Mouse (Mus musculus): ENCODE data around the gene Ccl28. TPM values are rescaled to one million over a fixed set of nuclear protein-coding genes. Genes with fewer than 3 reads are reported as not detected.
"Not testable (repeated sequence)": the region's sequence is repeated elsewhere in the genome, so short reads cannot be mapped to it uniquely, and the experiment has no call there.

The Ccl28 gene
- 0.12 TPM in 1 of 2 replicates, not detected in the other for polyA plus RNA-seq (2016; fragmentation: Nextera tagmentation; extraction: Ambion mirVana)

- H3K27ac ChIP-seq (ENCODE audit: poor library complexity, severe bottlenecking): no peak within 1 kb of the TSS
- no peaks in the 10 kb centered on the region for H3K36me3 ChIP-seq
- no peak within 1 kb of the TSS for H3K4me2 ChIP-seq
- no peak within 1 kb of the TSS for H3K9ac ChIP-seq
- H3K4me3 ChIP-seq: no peak within 1 kb of the TSS
- no peak for ATAC-seq (ENCODE audit: insufficient number of reproducible peaks, low FRiP score)
- no peaks in the 10 kb centered on the region for H3K27me3 ChIP-seq (replicated peaks)
- 72% methylated on average over 6 of the region's 6 CpGs for WGBS
- peaks cover 4% of the 10 kb centered on the region; the same call in 1 of the 2 replicates for H3K9me3 ChIP-seq (replicated peaks)
- H3K4me1 ChIP-seq (replicated peaks): no peaks in the 10 kb centered on the region
These were observed at the start of gene Ccl28 for GRCm38 (mm10) chr13:119623634-119624033. TSS of gene Ccl28 (plus strand) at chr13:119623819.

GRCm38 (mm10) chr13:119596321-119597211 is 27.1 kb upstream of the Ccl28 start:
- H3K4me1 ChIP-seq (replicated peaks); H3K9ac ChIP-seq; H3K4me2 ChIP-seq; H3K27me3 ChIP-seq (replicated peaks); H3K36me3 ChIP-seq; H3K4me3 ChIP-seq; H3K27ac ChIP-seq (ENCODE audit: poor library complexity, severe bottlenecking): not testable (repeated sequence)
- 64% methylated on average over 16 of the region's 16 CpGs for WGBS
- ATAC-seq (ENCODE audit: insufficient number of reproducible peaks, low FRiP score): peak; percentile 92
- peaks cover 16% of the 10 kb centered on the region for H3K9me3 ChIP-seq (replicated peaks)

DNA sequence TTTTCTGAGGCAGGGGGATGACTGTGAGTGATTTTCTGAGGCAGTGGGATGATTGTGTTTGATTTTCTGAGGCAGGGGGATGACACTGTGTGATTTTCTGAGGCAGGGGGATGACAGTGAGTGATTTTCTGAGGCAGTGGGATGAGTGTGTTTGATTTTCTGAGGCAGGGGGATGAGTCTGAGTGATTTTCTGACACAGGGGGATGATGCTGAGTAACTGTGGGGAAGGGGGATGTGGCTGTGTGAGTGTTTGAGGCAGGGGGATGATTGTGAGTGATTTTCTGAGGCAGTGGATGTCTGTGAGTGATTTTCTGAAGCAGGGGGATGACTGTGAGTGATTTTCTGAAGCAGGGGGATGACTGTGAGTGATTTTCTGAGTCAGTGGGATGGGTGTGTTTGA is 25.2 kb upstream of the Ccl28 start:
- not testable (repeated sequence) for H3K27ac ChIP-seq (ENCODE audit: poor library complexity, severe bottlenecking); H3K36me3 ChIP-seq; H3K27me3 ChIP-seq (replicated peaks); H3K4me1 ChIP-seq (replicated peaks); H3K9ac ChIP-seq; H3K4me2 ChIP-seq; H3K4me3 ChIP-seq; ATAC-seq (ENCODE audit: insufficient number of reproducible peaks, low FRiP score)
- peaks cover 19% of the 10 kb centered on the region for H3K9me3 ChIP-seq (replicated peaks)

DNA sequence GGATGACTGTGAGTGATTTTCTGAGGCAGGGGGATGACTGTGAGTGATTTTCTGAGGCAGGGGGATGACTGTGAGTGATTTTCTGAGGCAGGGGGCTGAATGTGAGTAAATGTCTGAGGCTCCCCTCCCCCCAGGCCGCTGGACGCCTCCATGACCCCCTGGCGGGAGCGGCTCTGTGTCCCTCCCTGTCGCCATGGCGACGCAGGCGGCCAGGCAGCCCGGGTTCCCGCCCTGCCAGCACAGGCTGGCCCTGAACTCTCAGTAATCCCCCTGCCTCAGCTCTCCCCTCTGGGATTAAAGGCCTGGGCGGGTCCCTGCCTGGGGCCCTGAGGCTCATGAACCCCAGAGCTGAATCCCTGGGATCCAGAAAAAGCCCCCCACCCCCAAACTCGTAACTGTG is 24.6 kb upstream of the Ccl28 start:
- not testable (repeated sequence) for H3K4me3 ChIP-seq; H3K36me3 ChIP-seq; H3K27me3 ChIP-seq (replicated peaks); ATAC-seq (ENCODE audit: insufficient number of reproducible peaks, low FRiP score); H3K9ac ChIP-seq; H3K4me2 ChIP-seq; H3K4me1 ChIP-seq (replicated peaks); H3K27ac ChIP-seq (ENCODE audit: poor library complexity, severe bottlenecking)
- peaks cover 25% of the 10 kb centered on the region for H3K9me3 ChIP-seq (replicated peaks)
- WGBS: 74% methylated on average over 12 of the region's 12 CpGs

- H3K9ac ChIP-seq; H3K27me3 ChIP-seq (replicated peaks); H3K4me3 ChIP-seq; ATAC-seq (ENCODE audit: insufficient number of reproducible peaks, low FRiP score); H3K27ac ChIP-seq (ENCODE audit: poor library complexity, severe bottlenecking); H3K4me2 ChIP-seq; H3K36me3 ChIP-seq; H3K4me1 ChIP-seq (replicated peaks): not testable (repeated sequence)
- 57% methylated on average over 2 of the region's 2 CpGs for WGBS
- peaks cover 28% of the 10 kb centered on the region for H3K9me3 ChIP-seq (replicated peaks)
These were observed 24.1 kb upstream of the Ccl28 start for GRCm38 (mm10) chr13:119599498-119599897.

DNA sequence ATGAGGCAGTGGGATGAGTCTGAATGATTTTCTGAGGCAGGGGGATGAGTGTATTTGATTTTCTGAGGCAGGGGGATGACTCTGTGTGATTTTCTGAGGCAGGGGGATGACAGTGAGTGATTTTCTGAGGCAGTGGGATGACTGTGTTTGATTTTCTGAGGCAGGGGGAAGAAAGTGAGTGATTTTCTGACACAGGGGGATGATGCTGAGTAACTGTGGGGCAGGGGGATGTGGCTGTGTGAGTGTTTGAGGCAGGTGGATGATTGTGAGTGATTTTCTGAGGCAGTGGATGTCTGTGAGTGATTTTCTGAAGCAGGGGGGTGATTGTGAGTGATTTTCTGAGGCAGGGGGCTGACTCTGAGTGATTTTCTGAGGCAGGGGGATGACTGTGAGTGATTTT is 23.5 kb upstream of the Ccl28 start:
- not testable (repeated sequence) for H3K36me3 ChIP-seq; H3K9ac ChIP-seq; H3K4me3 ChIP-seq; H3K4me1 ChIP-seq (replicated peaks); ATAC-seq (ENCODE audit: insufficient number of reproducible peaks, low FRiP score); H3K27ac ChIP-seq (ENCODE audit: poor library complexity, severe bottlenecking); H3K27me3 ChIP-seq (replicated peaks); H3K4me2 ChIP-seq
- H3K9me3 ChIP-seq (replicated peaks): peaks cover 31% of the 10 kb centered on the region

GRCm38 (mm10) chr13:119602688-119603331 is 20.8 kb upstream of the Ccl28 start:
- WGBS: 50% methylated on average over 13 of the region's 13 CpGs
- not testable (repeated sequence) for ATAC-seq (ENCODE audit: insufficient number of reproducible peaks, low FRiP score)

GRCm38 (mm10) chr13:119603890-119604289 is 19.7 kb upstream of the Ccl28 start:
- H3K4me1 ChIP-seq (replicated peaks); H3K9ac ChIP-seq; H3K4me3 ChIP-seq; H3K27me3 ChIP-seq (replicated peaks); H3K36me3 ChIP-seq; H3K4me2 ChIP-seq; H3K27ac ChIP-seq (ENCODE audit: poor library complexity, severe bottlenecking): not testable (repeated sequence)
- ATAC-seq (ENCODE audit: insufficient number of reproducible peaks, low FRiP score): peak; percentile 19
- WGBS: 89% methylated on average over 8 of the region's 8 CpGs
- H3K9me3 ChIP-seq (replicated peaks): peaks cover 18% of the 10 kb centered on the region

More at GRCm38 (mm10) chr13:119602688-119603331, 20.8 kb upstream of the Ccl28 start:
- not testable (repeated sequence) for H3K9ac ChIP-seq; H3K27me3 ChIP-seq (replicated peaks); H3K4me1 ChIP-seq (replicated peaks); H3K27ac ChIP-seq (ENCODE audit: poor library complexity, severe bottlenecking); H3K4me3 ChIP-seq; H3K36me3 ChIP-seq; H3K4me2 ChIP-seq
- peaks cover 18% of the 10 kb centered on the region for H3K9me3 ChIP-seq (replicated peaks)

DNA sequence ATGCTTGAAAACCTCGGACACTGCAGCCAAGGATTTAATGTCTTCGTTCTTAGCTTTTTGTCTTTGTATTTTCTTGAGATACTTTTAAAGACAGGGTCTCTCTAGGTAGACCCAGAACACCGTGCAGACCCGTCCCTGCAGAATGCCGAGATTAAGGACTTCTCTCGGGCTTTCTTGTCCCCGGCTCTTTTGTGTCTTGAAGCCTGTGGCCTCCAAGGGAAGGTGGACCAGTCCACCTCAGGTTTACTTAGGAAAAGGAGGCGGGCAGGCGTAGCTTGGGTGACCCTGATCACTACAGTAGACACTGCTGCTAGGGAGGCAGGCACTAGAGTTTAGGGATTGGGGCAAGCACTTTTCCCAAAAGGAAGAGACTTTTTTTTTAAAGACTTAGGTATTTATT is 19.3 kb upstream of the Ccl28 start:
- ATAC-seq (ENCODE audit: insufficient number of reproducible peaks, low FRiP score): peak; percentile 5; the same call in 1 of the 2 replicates
- H3K36me3 ChIP-seq; H3K4me2 ChIP-seq; H3K9ac ChIP-seq; H3K4me1 ChIP-seq (replicated peaks); H3K27ac ChIP-seq (ENCODE audit: poor library complexity, severe bottlenecking); H3K27me3 ChIP-seq (replicated peaks); H3K4me3 ChIP-seq: not testable (repeated sequence)
- peaks cover 18% of the 10 kb centered on the region for H3K9me3 ChIP-seq (replicated peaks)
- WGBS: 86% methylated on average over 8 of the region's 9 CpGs

DNA sequence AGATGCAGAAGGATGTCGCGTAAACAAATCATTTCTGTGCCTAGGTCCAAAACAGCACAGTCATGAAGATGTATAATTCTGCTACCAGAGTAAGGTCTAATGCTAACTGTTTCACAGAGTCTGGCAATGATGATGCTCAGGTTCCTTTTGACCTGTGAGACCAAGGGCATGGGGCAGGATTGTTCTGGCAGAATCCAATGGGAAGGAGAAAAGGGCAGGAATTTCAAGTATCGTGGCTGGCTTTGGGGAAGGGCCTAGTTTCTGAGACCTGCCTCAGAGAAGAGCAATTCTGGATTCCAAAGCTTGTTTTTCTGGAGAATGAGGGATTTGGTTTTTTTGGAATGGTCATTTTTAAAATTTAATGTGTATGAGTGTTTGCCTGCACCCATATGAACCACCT is 4.8 kb upstream of the Ccl28 start:
- H3K4me2 ChIP-seq: no peak overlapping the region
- no peak overlapping the region for H3K9ac ChIP-seq
- H3K27ac ChIP-seq (ENCODE audit: poor library complexity, severe bottlenecking): no peak overlapping the region
- ATAC-seq (ENCODE audit: insufficient number of reproducible peaks, low FRiP score): no peak
- no peaks in the 10 kb centered on the region for H3K36me3 ChIP-seq
- no peaks in the 10 kb centered on the region for H3K4me1 ChIP-seq (replicated peaks)
- H3K9me3 ChIP-seq (replicated peaks): 0 out of 2 replicates have a peak, but pooled peaks cover 4% of the 10 kb centered on the region
- H3K4me3 ChIP-seq: no peak overlapping the region
- 89% methylated on average over 3 of the region's 3 CpGs for WGBS
- no peaks in the 10 kb centered on the region for H3K27me3 ChIP-seq (replicated peaks)

DNA sequence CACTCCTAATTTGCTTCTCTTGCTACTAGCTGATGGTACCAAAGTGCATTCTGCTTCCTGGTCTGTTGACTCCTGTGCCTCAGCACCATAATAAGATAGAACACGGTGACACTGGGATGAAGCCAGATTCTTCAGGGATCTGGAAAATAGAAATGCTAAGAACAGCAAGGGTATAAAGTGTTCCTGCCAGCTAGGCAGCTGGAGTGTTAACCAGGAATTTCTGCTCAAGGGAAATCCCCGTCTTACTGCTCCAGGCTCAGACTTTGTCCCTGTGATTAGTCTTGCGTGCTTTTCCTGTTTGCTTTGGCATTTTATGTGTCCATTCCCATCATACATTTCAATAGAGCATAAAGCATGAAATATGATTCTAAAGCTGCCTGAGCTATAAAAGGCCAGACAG is 3.9 kb upstream of the Ccl28 start:
- no peak for ATAC-seq (ENCODE audit: insufficient number of reproducible peaks, low FRiP score)
- Histone ChIP-seq H3K27ac (ENCODE audit: poor library complexity, severe bottlenecking) (no peak overlapping the region), H3K9me3 (replicated peaks) (0 out of 2 replicates have a peak, but pooled peaks cover 4% of the 10 kb centered on the region), H3K36me3 (no peaks in the 10 kb centered on the region), H3K4me2 (no peak overlapping the region), H3K9ac (no peak overlapping the region), H3K4me3 (no peak overlapping the region), H3K4me1 (replicated peaks) (no peaks in the 10 kb centered on the region), H3K27me3 (replicated peaks) (no peaks in the 10 kb centered on the region)
- WGBS: 75% methylated on average over 3 of the region's 3 CpGs
